Mouse (Mus musculus) erythroid progenitor cell, adult 5-6 weeks (primary cell): ENCODE measurements around the gene Smyd3. TPM values are rescaled to one million over a fixed set of nuclear protein-coding genes. Genes with fewer than 3 reads are reported as not detected.

Experiments
- ATAC-seq: replicated peaks from 2 replicates; pipeline ENCODE4 v1.8.0; 2016; ENCODE audit warnings: moderate number of reproducible peaks, mild to moderate bottlenecking, moderate TSS enrichment, inconsistent platforms; ENCODE audit not compliant: poor library complexity, low FRiP score, severe bottlenecking
- total RNA-seq, 2 experiments: library from RNA; stranded (forward) in 1 of 2; stranded (reverse) in 1 of 2; fragments of 150-400 nt in 1 of 2; fragments of 186-747, 209-891 nt in 1 of 2; gene quantifications; 2 replicates each; pipeline versions ENCODE4 v1.2.3 to v1.2.4; 2015 to 2017; ENCODE audit warnings: low replicate concordance in 2 of 2

The Smyd3 gene
- total RNA-seq, 2 experiments from 2014 or later: 0.42 to 7.8 TPM

- no peak for ATAC-seq
Measured at GRCm38 (mm10) chr1:179254531-179254930, 263.3 kb downstream of the Smyd3 start.

GRCm38 (mm10) chr1:179252611-179253010 lies 265.2 kb downstream of the Smyd3 start:
- ATAC-seq: no peak

GRCm38 (mm10) chr1:179250388-179250787 lies 267.5 kb downstream of the Smyd3 start:
- no peak for ATAC-seq

- ATAC-seq: no peak
Measured at GRCm38 (mm10) chr1:179243554-179243953, 274.3 kb downstream of the Smyd3 start.

- no peak for ATAC-seq
Measured at GRCm38 (mm10) chr1:179240663-179241279, 277.1 kb downstream of the Smyd3 start.

GRCm38 (mm10) chr1:179238639-179239038 lies 279.2 kb downstream of the Smyd3 start:
- ATAC-seq: no peak

GRCm38 (mm10) chr1:179237989-179238388 lies 279.9 kb downstream of the Smyd3 start:
- ATAC-seq: no peak

- no peak for ATAC-seq
Measured at GRCm38 (mm10) chr1:179236217-179236840, 281.5 kb downstream of the Smyd3 start.

GRCm38 (mm10) chr1:179231777-179232661 lies 285.8 kb downstream of the Smyd3 start:
- ATAC-seq: peak; percentile 39; the same call in 1 of the 2 replicates

GRCm38 (mm10) chr1:179229515-179229914 lies 288.3 kb downstream of the Smyd3 start:
- no peak for ATAC-seq

- ATAC-seq: no peak
Measured at GRCm38 (mm10) chr1:179220290-179220689, 297.6 kb downstream of the Smyd3 start.

GRCm38 (mm10) chr1:179218061-179218460 lies 299.8 kb downstream of the Smyd3 start:
- ATAC-seq: no peak

GRCm38 (mm10) chr1:179217036-179217435 lies 300.8 kb downstream of the Smyd3 start:
- no peak for ATAC-seq

GRCm38 (mm10) chr1:179213381-179213780 lies 304.5 kb downstream of the Smyd3 start:
- ATAC-seq: no peak

GRCm38 (mm10) chr1:179212295-179212694 lies 305.5 kb downstream of the Smyd3 start:
- no peak for ATAC-seq

GRCm38 (mm10) chr1:179211313-179211712 lies 306.5 kb downstream of the Smyd3 start:
- no peak for ATAC-seq

- no peak for ATAC-seq
Measured at GRCm38 (mm10) chr1:179207846-179208595, 309.8 kb downstream of the Smyd3 start.

- no peak for ATAC-seq
Measured at GRCm38 (mm10) chr1:179207180-179207741, 310.6 kb downstream of the Smyd3 start.

GRCm38 (mm10) chr1:179198517-179199200 lies 319.2 kb downstream of the Smyd3 start:
- no peak for ATAC-seq
